ENCODE assay signal across 7 mouse cellular contexts in the genomic region with DNA sequence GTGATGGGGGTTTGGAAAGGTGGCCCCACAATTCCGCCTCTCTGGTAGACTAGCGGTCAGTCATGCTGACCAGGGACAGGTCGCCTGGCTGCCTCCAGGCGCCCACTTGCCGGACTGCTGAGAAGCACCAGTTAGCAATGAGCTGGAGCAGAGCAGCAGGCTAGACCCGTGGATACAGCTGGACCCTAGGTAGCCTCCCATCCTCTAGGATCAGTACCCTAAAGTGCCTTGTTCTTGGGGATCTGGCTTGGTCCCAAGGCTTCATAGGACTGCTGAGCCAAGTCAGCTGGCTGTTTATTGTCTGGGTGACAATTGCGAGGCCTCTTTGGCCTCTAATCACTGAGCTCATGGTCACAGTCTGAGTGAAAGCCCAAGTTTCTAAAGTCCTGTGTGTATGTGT. TPM values are rescaled to one million over a fixed set of nuclear protein-coding genes. Genes with fewer than 3 reads are reported as not detected.
A peak's percentile ranks its signal among the peaks of the same experiment; 100 is the strongest.
DNase-seq lines count a peak whose midpoint lies in the region; ATAC-seq lines count a peak whose summit lies in the region.

No protein-coding gene starts in this region.

- peaks cover 15% of the 10 kb centered on the region; the same call in 1 of the 2 replicates for H3K27me3 ChIP-seq in forebrain, embryonic 15.5 days
- peaks cover 2% of the 10 kb centered on the region; the same call in 1 of the 2 replicates for H3K27me3 ChIP-seq in midbrain, embryonic 16.5 days (ENCODE audit: control insufficient read depth, insufficient read depth, low read depth, low read length)

- H3K4me1 ChIP-seq in forebrain, embryonic 15.5 days, result peaks cover 8% of the 10 kb centered on the region
- peaks cover 12% of the 10 kb centered on the region; the same call in 1 of the 2 replicates for H3K4me1 ChIP-seq in midbrain, embryonic 16.5 days (ENCODE audit: control insufficient read depth, insufficient read depth, low read length)

- peak overlapping the region; percentile 99 for H3K4me2 ChIP-seq in forebrain, embryonic 15.5 days (replicated peaks)
- peak overlapping the region; percentile 85 for H3K4me2 ChIP-seq in midbrain, embryonic 16.5 days (ENCODE audit: low read length)

- no peaks in the 10 kb centered on the region for H3K9me3 ChIP-seq in forebrain, embryonic 15.5 days
- H3K9me3 ChIP-seq in midbrain, embryonic 16.5 days (replicated peaks; ENCODE audit: control insufficient read depth, low read length, poor library complexity, severe bottlenecking), result no peaks in the 10 kb centered on the region

- H3K9ac ChIP-seq in forebrain, embryonic 15.5 days (replicated peaks), result peak overlapping the region; percentile 69
- H3K9ac ChIP-seq in midbrain, embryonic 16.5 days (ENCODE audit: low read depth, low read length), result peak overlapping the region; percentile 87

- peak; percentile 31 for DNase-seq in retina, postnatal 1 day
- no peak for DNase-seq in retina, embryonic 14.5 days (ENCODE audit: low spot score)
- DNase-seq in kidney, postnatal 14 days, result peak; percentile 32
- DNase-seq in right cerebral cortex, postnatal 14 days, result no peak

- no peak overlapping the region for H3K27ac ChIP-seq in forebrain, embryonic 15.5 days (replicated peaks)
- H3K27ac ChIP-seq in midbrain, embryonic 16.5 days (ENCODE audit: low read length), result peak overlapping the region; percentile 73; the same call in 1 of the 2 replicates

- no peaks in the 10 kb centered on the region for H3K36me3 ChIP-seq in forebrain, embryonic 15.5 days
- H3K36me3 ChIP-seq in midbrain, embryonic 16.5 days (ENCODE audit: control insufficient read depth, insufficient read depth, low read length), result no peaks in the 10 kb centered on the region

- peak; percentile 29; the same call in 1 of the 2 replicates for ATAC-seq in forebrain, embryonic 15.5 days (replicated peaks)
- ATAC-seq in midbrain, embryonic 16.5 days, result peak; percentile 27; the same call in 1 of the 2 replicates
- ATAC-seq in monocyte, adult 5-6 weeks (replicated peaks; ENCODE audit: insufficient number of reproducible peaks, low FRiP score, low TSS enrichment, poor library complexity, severe bottlenecking), result no peak

- peak overlapping the region; percentile 57 for H3K4me3 ChIP-seq in forebrain, embryonic 15.5 days
- peak overlapping the region; percentile 83 for H3K4me3 ChIP-seq in midbrain, embryonic 16.5 days (ENCODE audit: low read depth, low read length)

- 9% methylated on average over 7 of the region's 7 CpGs for WGBS in forebrain, embryonic 15.5 days
- WGBS in midbrain, embryonic 16.5 days, result 21% methylated on average over 7 of the region's 7 CpGs

RNA-seq across cellular contexts. Expression of a gene that starts 0.8 kb away (rescaled TPM):
- 56.6 and 57.8 TPM in 2 replicates for polyA plus RNA-seq in forebrain, embryonic 15.5 days (2015; fragmentation: Nextera tagmentation; extraction: Ambion mirVana)
- 52.2 and 53.5 TPM in 2 replicates for polyA plus RNA-seq in midbrain, embryonic 16.5 days (2015; fragmentation: Nextera tagmentation; extraction: Ambion mirVana)
- total RNA-seq in monocyte, adult 5-6 weeks (2017), result 12.4 to 34.6 TPM (median 19.5 TPM) in 3 replicates

Comparison
In these comparisons a context has a peak if more than half of its experiments do, and no peak if none do; other contexts are left out.
1. DNase-seq: peak in retina, postnatal 1 day (single experiment) and kidney, postnatal 14 days (single experiment); none in retina, embryonic 14.5 days (single experiment) and right cerebral cortex, postnatal 14 days (single experiment).